Mouse (Mus musculus) heart, postnatal 14 days (tissue): ENCODE measurements at regions not wholly inside any gene's neighbourhood (a gene's known extent, or its start where the extent isn't known, plus 50 kb on each side); places are given as distances from the start of the nearest gene placed in this dataset.

Experiments used
- DNase-seq, 2 experiments: peaks; one replicate each; pipeline ENCODE4 v3.0.0; 2021 to 2022
- intact Hi-C: fragments of 180-260 bp; cut with DNase I; formaldehyde crosslinking; loops from one replicate; pipeline ENCODE4 v1.15.1; 2025

DNA sequence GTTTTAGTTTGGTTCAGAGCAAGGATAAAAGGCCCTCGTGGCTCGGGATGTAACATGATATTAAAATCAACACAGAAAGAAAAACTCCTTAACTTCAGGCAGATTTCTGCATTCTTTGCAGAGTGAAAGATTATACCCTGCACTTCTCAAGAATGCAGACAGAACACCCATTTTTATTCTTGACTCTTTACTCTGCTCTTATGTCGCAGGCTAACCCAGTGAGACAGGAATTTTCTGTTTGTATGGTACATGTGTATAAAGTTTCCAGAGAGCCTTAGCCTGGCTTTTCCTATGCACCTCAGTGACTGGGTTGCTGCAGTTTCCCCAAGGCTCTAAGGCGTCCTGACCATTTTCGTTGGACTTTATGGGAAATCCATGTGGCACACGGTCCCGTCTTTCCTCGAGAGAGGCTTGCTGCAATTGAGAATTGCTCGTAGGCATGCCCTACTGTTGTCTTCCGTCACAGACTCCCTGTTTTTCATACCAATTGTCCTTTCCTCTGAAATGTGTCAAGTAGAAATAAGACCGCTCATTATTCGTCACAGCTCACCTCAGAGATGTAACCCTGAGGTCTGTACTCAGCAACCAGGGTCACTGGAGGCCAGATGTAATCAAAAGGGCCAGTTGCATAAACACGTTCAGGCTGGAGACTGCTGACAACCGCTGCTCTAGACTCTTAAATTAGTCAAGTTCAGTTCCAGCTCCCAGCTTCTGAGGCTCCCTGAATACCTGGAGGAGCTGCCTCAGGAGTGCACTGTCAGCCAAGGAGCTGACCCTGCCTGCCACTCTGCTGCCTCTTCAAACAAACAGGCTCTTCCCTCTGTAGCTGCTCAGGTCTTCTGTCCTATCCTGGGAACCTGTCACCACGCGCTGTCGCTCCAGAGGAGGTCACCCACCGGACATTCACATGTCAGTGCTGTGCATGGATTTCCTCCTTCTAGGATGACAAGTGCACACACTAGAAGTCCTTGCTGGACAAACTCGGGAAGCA lies 160.2 kb upstream of the Cops8 start:
- no peak for DNase-seq

DNA sequence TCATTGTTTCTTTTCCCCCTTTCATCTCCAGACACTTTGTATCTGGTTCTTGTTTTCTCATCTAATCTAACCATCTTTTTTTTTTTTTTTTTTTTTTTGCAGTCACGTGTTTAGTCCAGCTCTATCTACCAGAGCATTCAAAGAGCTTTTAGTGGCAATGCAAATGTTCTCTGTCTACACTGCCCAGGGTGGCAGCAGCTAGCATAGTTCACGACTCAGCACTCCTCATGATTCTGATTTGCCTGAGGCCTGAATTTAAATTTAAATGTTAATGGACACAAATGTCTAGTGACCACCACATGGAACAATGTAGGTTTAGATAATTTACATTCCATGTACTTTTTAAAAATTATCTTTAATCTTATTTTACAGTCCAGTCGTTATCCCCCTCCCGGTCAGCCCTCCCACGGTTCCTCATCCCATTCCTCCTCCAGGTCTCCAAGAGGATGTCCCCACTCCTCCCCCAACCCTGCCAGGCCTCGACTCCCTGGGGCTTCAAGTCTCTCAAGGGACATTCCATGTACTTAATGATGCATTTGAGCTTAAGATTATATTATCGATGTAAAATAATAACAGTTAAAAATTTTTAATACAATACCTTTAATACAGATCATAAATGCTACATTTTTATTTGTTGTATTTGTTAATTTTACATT lies 153.1 kb upstream of the Cops8 start:
- intact Hi-C loops: no loop called here
- DNase-seq: no peak

More for the DNA sequence above, 160.2 kb upstream of the Cops8 start:
- intact Hi-C loops: no loop called here

DNA sequence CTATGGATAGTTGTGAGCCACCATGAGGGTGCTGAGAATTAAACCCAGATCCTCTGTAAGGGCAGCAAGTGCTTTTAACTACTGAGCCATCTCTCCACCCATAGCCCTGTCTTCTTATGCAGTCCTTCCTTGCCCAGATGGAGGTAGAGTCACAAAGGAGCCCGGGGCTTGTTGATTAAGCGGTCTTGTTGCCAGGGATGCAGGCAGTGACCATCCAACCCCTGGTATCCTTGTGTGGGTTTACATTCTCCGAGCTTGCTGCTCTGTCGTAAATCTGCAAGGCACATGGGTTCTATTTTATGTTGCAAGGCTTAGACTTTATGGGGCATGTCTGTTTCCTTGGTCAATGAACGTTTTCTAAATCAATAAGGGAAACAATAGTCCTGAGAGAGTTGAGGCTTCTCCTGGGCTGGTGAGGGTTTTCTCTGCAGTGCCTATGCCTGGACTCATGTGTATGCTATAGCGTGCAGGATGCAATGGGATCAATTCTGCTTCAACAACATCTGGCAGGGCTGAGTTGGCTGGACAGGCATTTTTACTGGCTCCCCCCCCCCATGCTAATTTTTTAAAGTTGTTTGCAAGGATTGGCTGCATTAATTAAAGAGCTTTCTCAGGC lies 150.7 kb upstream of the Cops8 start:
- no peak for DNase-seq
- intact Hi-C loops: no loop called here

DNA sequence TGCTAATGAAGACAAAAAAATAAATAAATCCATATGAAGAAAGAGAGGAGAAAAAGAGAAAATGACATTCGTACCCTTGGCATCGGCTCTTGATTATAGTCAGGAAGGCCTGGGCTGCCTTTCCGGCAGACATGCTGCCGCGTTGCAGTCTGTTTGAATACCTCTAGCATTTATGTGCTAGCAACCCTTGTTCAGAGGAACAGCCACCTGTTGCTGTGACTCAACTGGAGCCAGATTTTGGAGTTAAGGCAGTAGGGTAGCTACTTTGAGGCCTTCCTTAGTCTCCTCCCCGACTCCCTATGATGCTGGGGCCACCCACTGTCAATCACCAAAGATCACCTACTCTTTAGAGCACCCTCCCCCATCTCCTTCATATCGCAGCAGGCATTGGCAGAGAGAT lies 148.5 kb upstream of the Cops8 start:
- intact Hi-C loops: no loop called here
- DNase-seq: no peak

DNA sequence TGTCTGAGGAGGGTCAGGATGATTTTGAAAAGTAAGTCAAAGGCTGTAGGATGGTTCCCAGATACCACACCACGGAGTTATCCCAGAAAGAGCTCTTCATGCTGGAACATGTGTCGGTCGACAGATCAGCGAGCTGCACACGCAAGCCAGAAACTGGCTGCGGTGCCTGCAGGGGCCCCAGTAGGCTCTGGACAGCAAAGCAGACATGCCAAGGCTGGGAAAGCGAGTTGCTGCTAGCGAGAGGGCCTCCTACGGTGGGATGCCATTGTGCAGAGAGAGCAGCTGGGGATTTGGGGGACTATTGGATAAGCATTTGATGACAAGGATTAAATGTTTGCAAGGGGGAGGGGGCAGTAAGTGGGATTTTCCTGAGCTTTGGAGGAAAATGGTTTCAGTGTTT lies 145.4 kb upstream of the Cops8 start:
- DNase-seq: no peak
- intact Hi-C loops: no loop called here

DNA sequence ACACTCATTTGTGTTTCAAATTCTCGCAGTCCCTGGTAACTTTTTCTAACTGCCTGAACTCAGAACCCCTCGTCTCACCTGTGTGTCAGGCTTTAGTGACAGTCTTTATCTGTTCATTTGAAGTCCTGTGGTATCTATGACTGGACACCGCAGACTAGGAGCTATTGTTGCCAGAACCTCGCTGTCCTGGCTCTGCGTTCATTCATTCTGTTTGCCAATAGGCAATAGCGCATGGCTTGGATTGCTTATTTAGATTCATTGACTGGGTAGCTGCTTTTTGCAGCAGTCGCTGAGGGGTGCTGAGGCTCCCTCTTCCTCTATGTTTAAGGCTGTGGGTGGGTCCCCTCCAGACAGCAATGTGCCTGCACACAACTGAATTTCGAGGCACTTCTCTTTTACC lies 144.6 kb upstream of the Cops8 start:
- intact Hi-C loops: no loop called here
- DNase-seq: no peak

DNA sequence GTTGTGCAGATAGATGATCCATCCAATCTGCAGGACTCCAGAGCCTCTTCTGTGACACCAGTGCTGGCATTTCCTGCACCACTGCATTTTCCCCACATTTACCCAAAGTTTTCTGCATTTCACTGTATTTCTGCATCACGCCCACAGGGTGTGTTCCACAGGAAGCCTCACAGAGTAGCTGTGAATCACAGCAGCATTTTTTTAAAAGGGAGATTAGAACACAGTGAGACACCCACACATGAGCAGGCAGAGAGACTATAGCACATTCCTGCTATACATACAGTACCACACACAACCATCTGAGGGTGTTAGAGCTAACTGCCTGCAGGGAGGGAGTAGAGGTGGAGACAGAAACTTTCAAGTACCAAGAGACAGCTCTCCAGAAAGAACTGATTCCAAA lies 141.1 kb upstream of the Cops8 start:
- no peak for DNase-seq
- intact Hi-C loops: no loop called here

DNA sequence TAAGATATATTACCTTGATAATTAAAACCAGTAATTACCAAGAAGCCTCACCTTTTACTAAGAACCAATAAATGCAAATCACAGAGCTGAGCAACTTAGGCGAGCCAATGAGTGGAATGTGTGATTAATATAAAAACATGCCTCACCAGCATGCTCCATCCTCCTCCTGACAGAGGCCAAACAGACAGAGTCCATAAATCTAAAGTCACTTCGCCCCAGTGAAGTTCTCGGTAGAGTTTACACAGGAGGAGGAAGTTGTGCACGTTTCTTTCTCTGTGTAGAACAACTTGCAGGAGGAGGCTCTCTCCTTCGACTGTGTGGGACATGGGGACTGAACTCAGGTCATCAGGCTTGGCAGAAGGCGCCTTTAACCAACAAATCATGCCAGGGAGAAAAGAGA lies 139.5 kb upstream of the Cops8 start:
- no peak for DNase-seq
- intact Hi-C loops: no loop called here

DNA sequence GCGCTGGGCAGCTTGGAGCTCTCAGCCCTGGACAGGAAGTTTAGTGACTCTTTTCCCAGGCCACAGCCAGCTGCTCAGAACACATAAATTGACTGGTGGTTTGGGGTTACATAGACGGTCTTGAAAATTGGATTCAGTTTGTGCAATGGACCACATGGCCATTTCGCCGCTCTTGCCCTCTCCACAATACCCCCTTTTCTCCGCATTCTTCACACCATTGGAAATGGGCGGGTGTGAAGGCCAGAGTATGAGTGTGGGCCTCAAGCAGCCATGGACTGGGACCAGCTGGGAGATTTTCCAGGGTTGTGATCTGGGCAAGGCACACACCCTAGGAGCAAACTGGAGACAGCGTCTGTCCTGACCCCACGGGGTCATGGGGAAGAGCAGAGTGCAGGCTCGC lies 135.1 kb upstream of the Cops8 start:
- DNase-seq: no peak
- intact Hi-C loops: no loop called here

DNA sequence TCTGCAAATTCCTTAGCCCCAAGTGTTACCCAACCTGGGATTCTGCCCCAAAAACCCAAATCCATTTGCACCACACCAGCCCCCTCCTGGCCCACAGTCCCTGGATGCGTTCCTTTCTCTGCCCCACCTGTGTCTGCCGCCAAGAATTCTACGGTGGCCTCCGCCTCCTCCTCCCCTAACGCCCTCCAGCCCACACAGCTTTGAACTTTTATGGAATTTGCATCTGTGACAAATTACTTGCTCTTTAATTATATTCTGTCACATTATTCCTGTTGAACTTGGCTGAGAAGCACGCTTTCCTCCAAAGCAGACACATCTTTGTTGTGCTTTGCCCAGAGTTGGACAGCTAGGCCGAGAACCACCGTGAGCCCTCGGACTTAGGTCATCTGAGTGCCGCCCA lies 131.8 kb upstream of the Cops8 start:
- intact Hi-C loops: no loop called here
- no peak for DNase-seq

DNA sequence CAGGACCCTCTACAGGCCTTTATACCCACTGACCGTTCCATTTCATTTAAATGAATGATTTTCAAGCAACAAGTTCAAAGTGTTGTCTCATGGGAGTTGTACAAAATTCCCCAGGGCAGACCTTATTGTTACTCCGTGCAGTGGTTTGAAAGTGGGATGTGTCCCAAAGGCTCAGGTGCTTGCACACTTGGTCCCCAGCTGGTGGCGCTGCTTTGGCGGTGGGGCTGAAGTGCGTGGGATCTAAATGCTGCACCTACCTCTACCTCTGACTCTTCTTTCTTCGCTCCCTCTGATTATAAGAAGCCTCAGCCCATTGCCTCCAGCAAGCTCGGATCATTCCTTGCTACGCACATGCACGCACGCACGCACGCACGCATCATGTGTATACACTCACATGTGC lies 131.0 kb upstream of the Cops8 start:
- intact Hi-C loops: no loop called here
- DNase-seq: no peak

DNA sequence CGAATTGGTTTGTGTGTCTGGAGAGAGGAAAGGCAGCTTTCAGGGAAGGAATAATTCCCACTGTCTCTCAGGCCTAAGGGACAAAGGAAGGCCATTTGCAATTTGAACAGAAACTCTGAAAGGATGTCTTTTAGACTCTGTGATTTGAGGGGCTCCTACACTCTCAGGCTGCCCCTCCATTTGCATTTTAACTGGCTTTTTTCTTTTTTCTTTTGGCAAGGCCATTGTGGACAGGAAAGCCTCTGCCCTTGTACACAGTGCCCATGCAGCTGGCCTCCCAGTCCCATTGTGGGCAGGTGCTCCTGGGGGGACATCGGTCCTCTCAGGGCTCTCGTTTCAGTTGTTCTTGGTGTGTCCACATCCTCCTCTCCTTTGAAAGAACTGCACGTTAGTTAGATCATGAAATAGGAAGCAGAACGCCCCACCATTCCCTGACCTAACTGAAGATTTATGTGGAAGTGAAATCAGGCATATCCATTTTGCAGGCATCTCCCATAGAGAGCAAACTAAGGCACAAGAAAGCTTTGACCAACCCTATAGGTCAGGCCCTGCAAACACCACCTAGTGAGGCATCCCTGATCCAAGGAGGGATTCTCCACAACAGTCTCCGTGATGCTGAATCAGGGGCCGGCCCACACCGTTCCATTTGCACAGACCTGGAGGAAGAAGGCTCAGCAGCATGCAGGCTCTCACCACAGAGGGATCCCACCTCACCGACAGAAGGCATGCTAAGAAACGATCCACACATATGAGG lies 127.5 kb upstream of the Cops8 start:
- no peak for DNase-seq
- intact Hi-C loops: no loop called here

DNA sequence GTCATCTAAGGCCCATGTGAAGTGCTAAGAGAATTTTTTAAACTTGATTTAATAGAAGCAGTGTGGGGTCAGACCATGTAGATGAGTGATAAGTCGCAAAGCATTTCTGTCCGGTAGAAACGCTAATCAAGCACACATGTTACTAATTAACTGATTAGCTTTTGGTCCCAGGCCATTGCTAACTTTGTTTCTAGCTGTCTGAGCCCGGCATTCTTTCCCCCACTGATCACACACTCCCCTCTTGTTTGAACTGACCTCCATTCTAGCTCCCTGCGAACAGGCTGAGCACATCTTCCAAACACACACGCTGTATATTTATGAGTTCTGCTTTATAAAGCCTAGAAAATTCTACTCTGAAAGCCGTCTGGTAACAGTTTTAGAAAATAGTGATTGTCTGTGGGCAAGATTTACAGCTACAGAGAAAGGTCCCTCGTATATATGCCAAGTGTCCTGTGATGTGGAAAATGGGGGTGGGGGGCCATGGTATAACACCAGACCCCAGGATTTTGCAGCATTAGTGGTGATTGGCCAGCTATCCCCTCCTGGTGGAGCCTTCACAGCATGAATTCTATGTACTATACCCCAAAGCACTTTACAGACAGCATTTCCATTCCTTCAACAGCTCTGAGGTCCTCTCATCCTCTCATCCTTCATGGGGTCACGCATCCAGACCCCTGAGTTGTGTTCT lies 126.1 kb upstream of the Cops8 start:
- intact Hi-C loops: no loop called here

DNA sequence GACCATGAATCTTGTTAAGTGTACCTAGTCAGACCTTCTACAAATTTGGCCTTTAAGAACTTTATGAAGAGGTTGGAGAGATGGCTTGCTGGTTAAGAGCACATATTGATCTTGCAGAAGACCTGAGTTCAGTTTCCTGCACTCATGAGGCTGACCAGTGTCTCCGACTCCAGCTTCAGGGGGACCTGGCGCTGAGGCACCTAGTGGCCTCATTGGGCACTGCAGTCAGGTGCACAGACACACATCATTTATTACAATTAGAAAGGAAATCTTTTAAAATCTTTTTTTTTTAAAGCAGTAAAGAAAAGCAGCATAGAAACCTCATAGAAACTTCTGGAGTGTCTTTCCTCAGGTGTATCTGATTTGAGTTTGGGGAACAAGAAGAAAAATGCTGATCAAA lies 123.9 kb upstream of the Cops8 start:
- intact Hi-C loops: no loop called here
- DNase-seq: no peak

More for the DNA sequence above, 126.1 kb upstream of the Cops8 start:
- no peak for DNase-seq

DNA sequence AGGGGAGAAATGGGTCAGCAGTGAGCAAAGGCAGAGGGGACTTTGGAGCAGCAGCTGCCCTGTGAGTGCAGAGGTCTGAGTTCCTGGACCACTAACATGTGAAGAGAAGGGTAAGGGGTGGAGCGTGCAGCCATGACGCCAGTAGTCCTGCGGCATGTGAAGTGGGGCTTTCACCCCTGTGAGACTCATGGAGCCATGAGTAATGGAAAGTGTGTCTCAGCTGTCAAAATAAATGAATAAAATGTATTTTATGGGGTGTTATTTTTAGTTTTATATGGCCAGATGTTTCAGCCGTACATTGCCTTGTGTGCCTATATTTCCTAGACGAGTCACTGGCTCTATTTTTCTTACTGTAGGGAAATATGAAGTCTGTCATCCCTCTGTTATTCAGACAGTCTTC lies 121.5 kb upstream of the Cops8 start:
- DNase-seq: no peak
- intact Hi-C loops: no loop called here

DNA sequence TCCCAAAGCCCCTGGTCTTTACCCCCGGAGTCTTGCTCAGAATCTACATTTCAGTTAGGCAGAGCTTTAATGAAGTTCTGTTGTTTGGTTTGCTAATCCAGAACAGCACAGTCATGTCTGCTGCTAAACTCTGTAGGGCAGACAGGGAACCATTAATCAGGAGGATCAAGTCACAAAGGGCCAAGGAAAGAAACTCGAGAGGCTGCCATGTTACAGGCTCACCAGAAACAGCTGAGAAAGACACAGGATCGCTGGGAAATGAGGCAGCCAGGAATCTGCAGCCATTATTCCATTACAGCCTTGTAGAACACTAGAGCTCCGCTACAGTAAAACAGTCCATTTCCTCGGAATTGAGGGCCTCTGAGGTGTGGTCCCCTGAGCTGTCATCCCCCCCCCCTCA lies 121.1 kb upstream of the Cops8 start:
- intact Hi-C loops: no loop called here
- DNase-seq: no peak

DNA sequence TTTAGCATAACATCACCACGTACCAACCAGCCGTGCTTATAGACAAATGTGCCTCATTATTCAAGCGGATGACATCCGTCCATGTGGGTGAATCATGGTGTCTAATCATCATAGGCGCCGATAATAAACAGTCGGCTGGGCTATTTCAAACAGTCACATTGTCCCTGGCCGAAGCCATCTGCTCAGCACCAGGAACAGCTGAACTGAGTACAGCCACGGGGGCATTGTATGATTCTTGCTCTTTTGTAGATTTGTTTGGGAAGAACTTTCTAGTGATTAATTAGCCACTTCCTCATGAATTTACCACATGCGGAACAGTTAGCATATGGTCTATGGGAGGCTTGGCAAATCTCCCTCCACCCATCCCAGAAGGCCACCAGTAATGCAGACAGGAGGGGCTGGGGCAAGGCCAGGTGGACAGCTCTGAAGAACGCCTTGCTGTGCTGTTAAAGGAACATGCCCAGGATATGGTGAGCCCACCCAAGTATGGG lies 116.4 kb upstream of the Cops8 start:
- intact Hi-C loops: no loop called here
- DNase-seq: no peak

DNA sequence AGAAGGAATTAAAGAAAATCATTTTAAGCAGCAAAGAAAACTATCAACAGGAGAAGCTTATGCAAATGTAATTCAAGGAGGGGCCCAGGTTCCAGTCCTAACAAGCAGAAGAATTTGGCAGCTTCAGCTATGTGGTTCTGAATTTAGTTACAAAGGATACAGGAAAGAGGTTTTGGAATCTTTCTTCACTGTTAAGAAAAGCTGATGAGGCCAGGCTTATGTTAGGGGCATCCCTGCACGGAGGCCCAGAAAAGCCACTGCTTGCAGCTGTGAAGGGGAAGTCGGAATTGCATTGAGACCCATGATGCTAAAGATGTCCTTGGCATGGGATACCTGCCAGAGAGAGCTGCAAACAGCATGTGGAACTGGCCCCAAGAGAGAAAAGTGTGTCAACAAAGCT lies 114.9 kb upstream of the Cops8 start:
- DNase-seq: no peak
- intact Hi-C loops: no loop called here

DNA sequence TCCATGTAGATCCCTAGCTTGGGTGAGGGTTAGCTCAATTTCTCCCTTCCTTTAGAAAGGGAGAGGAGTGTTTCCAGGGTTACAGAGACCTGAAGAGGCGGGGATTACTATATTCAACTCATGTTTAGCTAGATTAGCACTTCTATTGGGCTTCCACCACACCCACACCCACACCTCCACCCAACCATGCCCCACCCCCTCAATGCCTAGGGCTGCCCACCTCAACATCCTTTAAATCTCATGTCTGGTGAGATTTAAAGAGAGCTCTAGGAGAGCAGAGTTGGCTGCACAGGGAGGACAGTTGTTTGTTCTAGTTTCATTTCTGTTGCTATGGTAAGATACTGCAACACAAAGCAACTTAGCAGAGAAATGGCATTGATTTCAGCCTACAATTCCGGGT lies 113.8 kb upstream of the Cops8 start:
- intact Hi-C loops: no loop called here
- no peak for DNase-seq

DNA sequence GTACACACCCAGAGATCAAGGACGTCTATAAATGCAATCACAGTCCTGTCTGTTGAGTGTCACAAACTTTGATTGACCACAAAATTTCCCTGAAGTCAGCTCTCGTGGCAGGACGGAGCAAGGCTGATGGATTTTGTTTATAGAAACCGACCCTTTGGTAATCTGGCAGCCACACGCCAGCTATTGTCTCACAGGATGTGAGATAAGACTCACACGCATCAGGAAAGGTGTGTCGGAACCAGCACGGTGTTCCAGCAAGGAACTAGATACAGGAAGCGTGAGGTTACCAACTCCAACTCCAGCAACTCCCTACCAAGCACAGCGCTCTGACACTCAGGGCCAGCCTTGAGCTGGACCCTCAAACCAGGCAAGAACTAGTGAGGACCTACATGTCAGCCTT lies 112.4 kb upstream of the Cops8 start:
- intact Hi-C loops: loop anchor here (10.0 kb wide), 1 partner anchor 436 kb away; no protein-coding TSS in a partner anchor
- DNase-seq: peak in 1 of 2 experiments; percentile 31
